In the genomic region with DNA sequence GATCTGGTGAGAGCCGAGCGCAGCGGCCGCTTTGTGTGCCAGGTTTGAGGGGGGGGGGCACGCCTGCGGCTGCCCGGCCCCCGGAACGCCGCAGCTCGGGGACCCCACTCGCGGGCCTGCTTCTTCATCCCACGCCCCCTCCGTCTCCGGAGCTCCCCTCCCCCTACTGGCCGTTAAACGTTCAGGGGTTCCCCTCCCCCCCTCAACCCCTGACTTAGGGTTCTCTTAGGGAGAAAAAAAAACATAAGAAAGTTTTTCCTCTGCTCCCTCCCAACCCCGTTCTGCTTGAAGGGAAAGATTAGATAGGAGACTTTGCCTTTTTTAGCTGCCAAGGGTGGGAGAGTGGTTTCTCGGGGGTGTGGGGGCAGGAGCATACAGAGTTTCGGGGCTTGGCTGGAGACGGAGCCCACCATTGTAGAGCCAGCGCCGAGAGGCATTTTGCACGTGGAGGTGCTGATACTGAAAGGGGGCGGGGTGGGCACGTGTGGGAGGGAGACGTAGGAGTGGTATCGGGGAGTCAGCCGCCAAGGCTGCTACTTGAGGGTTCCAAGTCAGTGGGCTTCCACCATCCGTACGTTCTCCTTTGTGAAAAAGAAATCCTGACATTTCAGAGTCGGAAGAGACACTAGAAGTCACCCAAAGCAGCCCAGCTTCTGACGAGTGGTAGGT, we compare ENCODE assay signal across 8 mouse cellular contexts. TPM values are rescaled to one million over a fixed set of nuclear protein-coding genes. Genes with fewer than 3 reads are reported as not detected.
DNase-seq lines count a peak whose midpoint lies in the region; ATAC-seq lines count a peak whose summit lies in the region.

No protein-coding gene starts in this region.

- peak; percentile 10 to 28 for DNase-seq in heart, adult 18-20 months
- no peak for DNase-seq in heart, adult 8-10 months (ENCODE audit: low spot score)
- DNase-seq in adrenal gland, adult 8-10 months, result peak; percentile 21
- peak; percentile 56 for DNase-seq in hindbrain, embryonic 11.5 days (ENCODE audit: low spot score)

- no peak for ATAC-seq in embryonic facial prominence, embryonic 15.5 days (ENCODE audit: insufficient number of reproducible peaks, low FRiP score, low TSS enrichment, low read depth)
- ATAC-seq in hindbrain, embryonic 11.5 days (ENCODE audit: low FRiP score), result 0 out of 2 replicates have a peak, but pooled peaks have one; percentile 3
- ATAC-seq in limb, embryonic 15.5 days (ENCODE audit: insufficient number of reproducible peaks, low FRiP score, low TSS enrichment, low read depth), result 0 out of 2 replicates have a peak, but pooled peaks have one; percentile 1
- ATAC-seq in midbrain, embryonic 16.5 days, result no peak
- no peak for ATAC-seq in stomach, embryonic 16.5 days (ENCODE audit: insufficient read depth, low FRiP score)

- peak overlapping the region; percentile 80 for H3K4me2 ChIP-seq in embryonic facial prominence, embryonic 15.5 days (replicated peaks)
- H3K4me2 ChIP-seq in hindbrain, embryonic 11.5 days (replicated peaks; ENCODE audit: low read depth, low read length), result peak overlapping the region; percentile 81
- peak overlapping the region; percentile 86 for H3K4me2 ChIP-seq in limb, embryonic 15.5 days
- peak overlapping the region; percentile 90 for H3K4me2 ChIP-seq in midbrain, embryonic 16.5 days (ENCODE audit: low read length)
- peak overlapping the region; percentile 76 for H3K4me2 ChIP-seq in stomach, embryonic 16.5 days (ENCODE audit: low read depth, low read length)

- peak overlapping the region; percentile 100 for H3K4me3 ChIP-seq in embryonic facial prominence, embryonic 15.5 days (replicated peaks)
- peak overlapping the region; percentile 99 for H3K4me3 ChIP-seq in hindbrain, embryonic 11.5 days (ENCODE audit: low read depth, low read length)
- H3K4me3 ChIP-seq in limb, embryonic 15.5 days, result peak overlapping the region; percentile 90
- H3K4me3 ChIP-seq in midbrain, embryonic 16.5 days (ENCODE audit: low read depth, low read length), result peak overlapping the region; percentile 62
- peak overlapping the region; percentile 96 for H3K4me3 ChIP-seq in stomach, embryonic 16.5 days (replicated peaks; ENCODE audit: low read length)

- H3K27me3 ChIP-seq in embryonic facial prominence, embryonic 15.5 days, result no peaks in the 10 kb centered on the region
- H3K27me3 ChIP-seq in hindbrain, embryonic 11.5 days (ENCODE audit: control insufficient read depth, insufficient read depth, low read length), result no peaks in the 10 kb centered on the region
- H3K27me3 ChIP-seq in limb, embryonic 15.5 days, result no peaks in the 10 kb centered on the region
- H3K27me3 ChIP-seq in midbrain, embryonic 16.5 days (ENCODE audit: control insufficient read depth, insufficient read depth, low read depth, low read length), result no peaks in the 10 kb centered on the region
- H3K27me3 ChIP-seq in stomach, embryonic 16.5 days (ENCODE audit: control insufficient read depth, insufficient read depth, low read length), result no peaks in the 10 kb centered on the region

- WGBS in embryonic facial prominence, embryonic 15.5 days, result 1% methylated on average over 34 of the region's 34 CpGs
- under 1% methylated on average over 32 of the region's 34 CpGs for WGBS in hindbrain, embryonic 11.5 days
- WGBS in limb, embryonic 15.5 days, result under 1% methylated on average over 33 of the region's 34 CpGs
- under 1% methylated on average over 33 of the region's 34 CpGs for WGBS in midbrain, embryonic 16.5 days
- under 1% methylated on average over 34 of the region's 34 CpGs for WGBS in stomach, embryonic 16.5 days

- peaks cover 30% of the 10 kb centered on the region for H3K4me1 ChIP-seq in embryonic facial prominence, embryonic 15.5 days
- H3K4me1 ChIP-seq in hindbrain, embryonic 11.5 days (replicated peaks; ENCODE audit: control insufficient read depth, insufficient read depth, low read length), result no peaks in the 10 kb centered on the region
- peaks cover 23% of the 10 kb centered on the region for H3K4me1 ChIP-seq in limb, embryonic 15.5 days
- H3K4me1 ChIP-seq in midbrain, embryonic 16.5 days (ENCODE audit: control insufficient read depth, insufficient read depth, low read length), result peaks cover 34% of the 10 kb centered on the region
- H3K4me1 ChIP-seq in stomach, embryonic 16.5 days (ENCODE audit: control insufficient read depth, insufficient read depth, low read length), result peaks cover 25% of the 10 kb centered on the region

- peaks cover 2% of the 10 kb centered on the region; the same call in 1 of the 2 replicates for H3K36me3 ChIP-seq in embryonic facial prominence, embryonic 15.5 days
- no peaks in the 10 kb centered on the region; the same call in 1 of the 2 replicates for H3K36me3 ChIP-seq in hindbrain, embryonic 11.5 days (ENCODE audit: control insufficient read depth, insufficient read depth, low read length)
- H3K36me3 ChIP-seq in limb, embryonic 15.5 days, result peaks cover 3% of the 10 kb centered on the region; the same call in 1 of the 2 replicates
- H3K36me3 ChIP-seq in midbrain, embryonic 16.5 days (ENCODE audit: control insufficient read depth, insufficient read depth, low read length), result no peaks in the 10 kb centered on the region
- H3K36me3 ChIP-seq in stomach, embryonic 16.5 days (ENCODE audit: control insufficient read depth, insufficient read depth, low read length), result no peaks in the 10 kb centered on the region

- H3K9me3 ChIP-seq in embryonic facial prominence, embryonic 15.5 days (replicated peaks), result no peaks in the 10 kb centered on the region
- H3K9me3 ChIP-seq in hindbrain, embryonic 11.5 days (ENCODE audit: control insufficient read depth, low read length), result no peaks in the 10 kb centered on the region
- no peaks in the 10 kb centered on the region for H3K9me3 ChIP-seq in limb, embryonic 15.5 days
- no peaks in the 10 kb centered on the region for H3K9me3 ChIP-seq in midbrain, embryonic 16.5 days (replicated peaks; ENCODE audit: control insufficient read depth, low read length, poor library complexity, severe bottlenecking)
- no peaks in the 10 kb centered on the region for H3K9me3 ChIP-seq in stomach, embryonic 16.5 days (replicated peaks; ENCODE audit: control insufficient read depth, low read length)

- peak overlapping the region; percentile 97 for H3K27ac ChIP-seq in embryonic facial prominence, embryonic 15.5 days (replicated peaks)
- H3K27ac ChIP-seq in hindbrain, embryonic 11.5 days (ENCODE audit: low read depth, low read length), result peak overlapping the region; percentile 73
- H3K27ac ChIP-seq in limb, embryonic 15.5 days, result peak overlapping the region; percentile 97
- peak overlapping the region; percentile 95 for H3K27ac ChIP-seq in midbrain, embryonic 16.5 days (ENCODE audit: low read length)
- peak overlapping the region; percentile 98 for H3K27ac ChIP-seq in stomach, embryonic 16.5 days (ENCODE audit: low read length)

- H3K9ac ChIP-seq in embryonic facial prominence, embryonic 15.5 days, result peak overlapping the region; percentile 96
- H3K9ac ChIP-seq in hindbrain, embryonic 11.5 days (ENCODE audit: low read depth, low read length), result peak overlapping the region; percentile 92
- peak overlapping the region; percentile 92 for H3K9ac ChIP-seq in limb, embryonic 15.5 days
- peak overlapping the region; percentile 78 for H3K9ac ChIP-seq in midbrain, embryonic 16.5 days (ENCODE audit: low read depth, low read length)
- peak overlapping the region; percentile 98 for H3K9ac ChIP-seq in stomach, embryonic 16.5 days (ENCODE audit: low read length)

RNA-seq across cellular contexts. Expression of a gene that starts 0.9 kb away (rescaled TPM):
- 10 to 100 TPM; 10.6 to 11.9 TPM for total RNA-seq in heart, adult 18-20 months (2021)
- 10 to 100 TPM; 10.5 to 14.3 (median 12.4) TPM for total RNA-seq in heart, adult 8-10 months (2022)
- 10 to 100 TPM; 25.4 to 38.4 (median 30.7) TPM for total RNA-seq in adrenal gland, adult 8-10 months (2022)
- 26.5 and 27.8 TPM in 2 replicates for polyA plus RNA-seq in embryonic facial prominence, embryonic 15.5 days (2015; fragmentation: Nextera tagmentation; extraction: Ambion mirVana)
- 30.1 and 37.6 TPM in 2 replicates for polyA plus RNA-seq in hindbrain, embryonic 11.5 days (2014; fragmentation: Nextera tagmentation; extraction: Ambion mirVana)
- 20.3 and 32.4 TPM in 2 replicates for polyA plus RNA-seq in limb, embryonic 15.5 days (2015; fragmentation: Nextera tagmentation; extraction: Ambion mirVana)
- polyA plus RNA-seq in midbrain, embryonic 16.5 days (2015; fragmentation: Nextera tagmentation; extraction: Ambion mirVana), result 19.8 and 23.8 TPM in 2 replicates
- polyA plus RNA-seq in stomach, embryonic 16.5 days (2015; fragmentation: Nextera tagmentation; extraction: Ambion mirVana), result 19.0 and 20.2 TPM in 2 replicates

RNA-seq across cellular contexts. Expression of a gene that starts 1.0 kb away (rescaled TPM):
- total RNA-seq in heart, adult 18-20 months (2021), result 10 to 100 TPM in 1 of 2 experiments, 1 to 10 TPM in 1; 9.4 to 10.5 TPM
- total RNA-seq in heart, adult 8-10 months (2022), result 1 to 10 TPM; 8.4 to 9.0 (median 8.8) TPM
- total RNA-seq in adrenal gland, adult 8-10 months (2022), result 10 to 100 TPM; 20.7 to 29.2 (median 22.0) TPM
- polyA plus RNA-seq in embryonic facial prominence, embryonic 15.5 days (2015; fragmentation: Nextera tagmentation; extraction: Ambion mirVana), result 24.2 and 27.8 TPM in 2 replicates
- polyA plus RNA-seq in hindbrain, embryonic 11.5 days (2014; fragmentation: Nextera tagmentation; extraction: Ambion mirVana), result 48.3 and 50.7 TPM in 2 replicates
- polyA plus RNA-seq in limb, embryonic 15.5 days (2015; fragmentation: Nextera tagmentation; extraction: Ambion mirVana), result 21.6 and 24.3 TPM in 2 replicates
- polyA plus RNA-seq in midbrain, embryonic 16.5 days (2015; fragmentation: Nextera tagmentation; extraction: Ambion mirVana), result 31.1 and 32.5 TPM in 2 replicates
- 15.1 and 18.9 TPM in 2 replicates for polyA plus RNA-seq in stomach, embryonic 16.5 days (2015; fragmentation: Nextera tagmentation; extraction: Ambion mirVana)

Comparison
In these comparisons a context has a peak if more than half of its experiments do, and no peak if none do; other contexts are left out.
1. ATAC-seq: peak in hindbrain, embryonic 11.5 days (single experiment) and limb, embryonic 15.5 days (single experiment); none in embryonic facial prominence, embryonic 15.5 days (single experiment), midbrain, embryonic 16.5 days (single experiment) and stomach, embryonic 16.5 days (single experiment).
2. Peak in every context shown above with its lines, with median percentiles within 50 percentile points of each other: H3K27ac ChIP-seq, H3K4me2 ChIP-seq, H3K4me3 ChIP-seq and H3K9ac ChIP-seq.